Mouse (Mus musculus) bone marrow, adult 2 months (tissue): ENCODE measurements around the gene Egfr.

ENCODE experiments used
- CTCF ChIP-seq: fragments of 200-500 bp; IDR thresholded peaks from 2 replicates; pipeline ENCODE4 v1.5.1; 2011; ENCODE audit warnings: low read length, control low read depth; ENCODE audit not compliant: control insufficient read depth, insufficient read depth
- POLR2A ChIP-seq: fragments of 200-500 bp; IDR thresholded peaks from 2 replicates; pipeline ENCODE4 v1.6.1; 2011; ENCODE audit warnings: low read depth, mild to moderate bottlenecking, control low read depth, low read length, borderline replicate concordance; ENCODE audit not compliant: control insufficient read depth

- TF ChIP-seq POLR2A (no peak), CTCF (no peak)
Measured at GRCm38 (mm10) chr11:16830531-16831227, 78.7 kb downstream of the Egfr start.
